Mouse (Mus musculus) lung, postnatal 4 days (tissue): ENCODE measurements around the gene Cnnm2.

Experiments
- DNase-seq, 2 experiments: peaks; one replicate each; pipeline ENCODE4 v3.0.0; 2021

The Cnnm2 gene

GRCm38 (mm10) chr19:46890657-46891056 lies 129.3 kb downstream of the Cnnm2 start:
- no peak for DNase-seq

GRCm38 (mm10) chr19:46892856-46893255 lies 131.5 kb downstream of the Cnnm2 start:
- DNase-seq = no peak

- no peak for DNase-seq
Measured at GRCm38 (mm10) chr19:46893484-46893883, 132.1 kb downstream of the Cnnm2 start.

DNA sequence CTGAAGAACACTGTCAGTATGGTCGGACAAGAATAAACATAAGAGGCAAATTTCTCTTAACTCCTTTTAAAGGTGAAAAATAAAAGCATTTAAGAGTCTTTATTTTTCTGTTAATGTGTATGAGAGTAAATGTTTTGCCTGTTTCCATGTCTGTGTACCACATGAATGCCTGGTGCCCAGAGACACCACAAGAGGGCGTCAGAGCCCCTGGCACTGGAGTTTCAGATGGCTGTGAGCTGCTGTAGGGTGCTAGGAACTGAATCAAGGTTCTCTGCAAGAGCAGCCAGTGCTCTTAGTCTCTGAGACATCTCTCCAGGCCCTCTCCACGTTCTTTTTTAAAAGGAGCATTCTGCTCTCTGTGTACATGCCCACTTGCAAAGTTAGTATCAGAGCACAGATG lies 135.7 kb downstream of the Cnnm2 start:
- DNase-seq = no peak

DNA sequence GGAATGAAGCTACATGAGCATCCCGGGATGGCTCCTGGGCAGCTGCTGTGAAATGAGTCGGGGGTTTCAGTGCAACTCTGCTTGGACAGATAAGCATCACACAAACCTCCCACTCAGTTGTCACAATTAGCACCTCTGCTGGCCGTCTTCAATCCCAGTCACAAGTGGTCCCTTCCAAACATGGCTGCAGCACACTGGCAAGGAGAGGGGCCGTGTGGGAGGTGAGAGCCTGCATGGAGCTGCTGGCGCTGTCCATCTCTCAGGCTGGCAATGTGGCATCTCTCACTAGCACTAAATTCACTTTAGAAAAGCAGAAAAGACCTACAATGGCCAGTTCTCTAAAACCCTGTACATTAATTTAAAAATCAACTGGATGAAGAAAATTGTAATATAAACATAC lies 136.8 kb downstream of the Cnnm2 start:
- DNase-seq = no peak

DNA sequence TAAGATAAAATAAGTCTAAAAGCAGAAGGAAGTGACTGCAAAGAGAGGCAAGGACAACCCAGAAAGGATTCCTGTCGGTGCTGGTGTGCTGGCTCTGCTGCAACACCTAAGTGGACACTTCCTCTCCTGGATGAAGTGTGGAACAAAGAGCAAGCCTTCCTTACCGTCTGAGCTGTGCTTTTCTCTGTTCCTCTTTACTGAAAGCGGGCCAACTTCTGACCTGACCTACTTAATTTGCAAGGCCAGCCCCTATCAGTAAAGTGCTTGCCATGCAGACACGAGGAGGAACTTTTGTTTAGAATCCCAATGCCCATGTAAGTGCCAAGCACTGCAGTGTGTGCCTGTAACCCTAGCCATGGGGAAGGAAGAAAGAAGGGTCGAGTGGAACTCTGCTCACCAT lies 137.9 kb downstream of the Cnnm2 start:
- DNase-seq = peak in 1 of 2 experiments; percentile 43

GRCm38 (mm10) chr19:46899871-46900270 lies 138.5 kb downstream of the Cnnm2 start:
- DNase-seq = no peak

DNA sequence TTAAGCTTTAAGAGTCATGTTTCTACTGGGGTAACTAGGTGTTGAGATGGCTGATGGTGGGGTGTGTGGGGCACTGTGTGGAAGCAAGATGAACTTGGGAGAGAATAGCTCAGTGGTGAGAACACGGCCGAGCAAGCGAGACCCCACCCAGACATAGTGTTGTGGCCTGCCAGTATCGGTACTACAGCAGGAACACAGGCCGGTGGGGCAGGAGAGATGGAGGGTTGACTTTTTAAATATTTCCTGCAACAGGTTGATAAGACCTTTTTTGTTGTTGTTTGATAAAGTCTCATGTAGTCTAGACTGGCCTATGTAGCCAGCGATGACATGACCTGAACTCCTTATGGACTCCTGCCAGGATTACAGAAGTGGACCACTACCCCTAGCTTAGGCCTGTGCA lies 139.4 kb downstream of the Cnnm2 start:
- DNase-seq = no peak

GRCm38 (mm10) chr19:46901323-46901722 lies 139.9 kb downstream of the Cnnm2 start:
- peak in 1 of 2 experiments; percentile 53 for DNase-seq

GRCm38 (mm10) chr19:46903379-46903778 lies 142.0 kb downstream of the Cnnm2 start:
- DNase-seq = no peak

DNA sequence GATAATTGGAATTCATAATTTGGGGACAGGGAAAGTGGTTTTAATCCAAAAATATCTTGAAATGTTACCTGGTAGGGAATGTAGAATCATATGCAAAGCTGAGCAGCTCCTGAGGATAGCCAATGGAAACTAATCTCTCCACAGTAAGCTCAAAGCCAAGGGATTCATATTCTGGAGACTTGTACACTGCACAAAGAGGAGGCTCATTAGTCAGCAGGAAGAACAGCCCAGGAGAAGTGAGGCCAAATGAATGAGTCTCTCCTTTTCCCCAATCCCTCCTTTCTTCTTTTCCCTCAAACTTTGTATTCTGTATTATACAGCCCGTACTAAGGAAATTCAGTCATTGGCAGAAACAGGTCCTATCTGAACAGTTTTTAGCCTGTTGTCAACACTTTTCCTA lies 143.5 kb downstream of the Cnnm2 start:
- no peak for DNase-seq

DNA sequence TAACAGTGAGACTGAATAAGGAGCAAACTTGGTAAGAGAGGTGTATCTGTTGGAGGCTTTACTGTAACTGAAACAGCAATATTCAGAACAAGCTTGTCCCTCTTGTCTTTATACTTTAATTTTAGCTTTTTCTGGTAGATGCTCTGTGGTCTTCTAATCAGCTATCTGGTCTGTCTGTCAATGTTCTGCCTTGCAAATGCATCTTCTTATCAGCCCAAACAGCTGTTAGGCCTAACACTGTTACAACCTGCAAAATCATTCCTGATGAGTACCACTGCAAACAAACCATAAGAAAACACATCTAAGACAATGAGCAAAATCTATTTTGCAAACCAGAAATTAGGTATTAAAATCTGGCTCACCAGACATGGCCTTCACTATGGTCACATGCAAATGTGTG lies 144.0 kb downstream of the Cnnm2 start:
- DNase-seq = no peak

DNA sequence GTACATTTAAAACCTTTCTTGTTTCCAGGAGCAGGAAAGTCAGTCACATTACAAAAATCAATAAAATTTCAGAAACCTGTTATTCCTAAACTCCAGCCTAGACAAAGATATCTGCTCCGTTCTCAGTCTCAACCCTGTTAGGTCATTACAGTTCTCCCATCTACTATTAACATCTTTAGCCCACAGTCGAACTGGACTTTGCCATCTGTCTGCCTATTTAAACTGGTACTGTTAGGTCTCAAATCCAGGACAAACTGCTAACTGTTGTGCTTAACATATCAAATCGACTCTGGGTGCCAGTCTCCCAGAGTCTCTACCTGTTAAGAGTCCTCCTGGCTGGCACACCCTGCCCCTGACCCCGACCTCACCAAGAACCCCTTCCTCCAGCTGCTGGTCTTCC lies 144.6 kb downstream of the Cnnm2 start:
- no peak for DNase-seq

DNA sequence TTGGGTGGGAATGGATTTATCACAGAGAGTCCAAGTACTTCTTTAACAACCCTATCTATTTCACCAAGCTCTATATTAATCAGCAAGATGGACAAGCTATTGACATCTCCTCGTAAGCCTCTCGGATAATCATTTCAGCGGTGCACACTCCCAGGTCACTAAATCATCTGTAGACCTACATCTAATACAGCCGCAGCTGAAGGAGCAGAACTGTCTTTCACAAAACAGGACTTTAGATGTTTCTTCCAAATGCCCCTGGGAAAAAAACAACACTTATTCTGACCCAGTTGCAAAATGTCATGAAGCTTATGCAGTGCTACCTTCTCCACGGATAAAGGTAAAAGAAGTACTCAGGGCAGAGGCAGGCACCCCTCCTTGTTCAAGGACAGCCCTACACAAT lies 146.8 kb downstream of the Cnnm2 start:
- no peak for DNase-seq

DNA sequence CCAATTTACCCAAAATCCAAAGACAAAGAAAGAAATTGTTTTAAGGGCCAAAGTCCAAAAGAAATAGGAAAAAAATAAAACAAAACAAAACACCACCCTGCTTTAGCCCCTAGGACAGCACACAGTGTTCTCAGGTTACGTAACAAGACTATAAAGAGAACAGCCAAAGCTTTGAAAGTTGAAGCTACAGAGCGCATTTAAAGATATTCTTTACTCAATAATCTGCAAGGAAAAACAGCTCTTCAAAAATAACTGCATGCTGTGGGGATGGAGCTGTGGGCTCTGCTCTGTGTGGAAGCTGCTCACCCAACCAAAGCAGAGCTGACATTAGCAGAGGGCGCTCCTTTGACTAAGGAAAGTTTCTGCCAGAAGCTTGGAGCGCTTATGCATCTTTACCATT lies 147.6 kb downstream of the Cnnm2 start:
- no peak for DNase-seq

DNA sequence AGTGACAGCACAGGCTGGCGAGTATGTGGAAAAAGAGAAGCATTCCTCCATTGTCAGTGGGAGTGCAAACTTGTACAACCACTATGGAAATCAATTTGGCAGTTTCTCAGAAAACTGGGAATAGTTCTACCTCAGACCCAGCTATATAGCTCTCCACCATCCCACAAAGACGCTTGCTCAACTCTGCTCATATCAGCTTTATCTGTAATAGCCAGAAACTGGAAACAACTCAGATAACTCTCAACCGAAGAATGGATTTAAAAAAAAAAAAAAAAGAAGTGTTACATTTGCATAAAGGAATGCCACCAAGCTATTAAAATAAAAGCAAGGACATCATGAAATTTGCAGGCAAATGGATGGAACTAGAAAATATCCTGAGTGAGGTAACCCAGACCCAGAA lies 150.1 kb downstream of the Cnnm2 start:
- no peak for DNase-seq

- no peak for DNase-seq
Measured at GRCm38 (mm10) chr19:46913626-46914025, 152.2 kb downstream of the Cnnm2 start.

GRCm38 (mm10) chr19:46915406-46916080 lies 154.1 kb downstream of the Cnnm2 start:
- no peak for DNase-seq

- no peak for DNase-seq
Measured at GRCm38 (mm10) chr19:46920571-46920970, 159.2 kb downstream of the Cnnm2 start.

GRCm38 (mm10) chr19:46926357-46926756 lies 165.0 kb downstream of the Cnnm2 start:
- DNase-seq = no peak

GRCm38 (mm10) chr19:46926951-46927350 lies 165.6 kb downstream of the Cnnm2 start:
- DNase-seq = no peak

DNA sequence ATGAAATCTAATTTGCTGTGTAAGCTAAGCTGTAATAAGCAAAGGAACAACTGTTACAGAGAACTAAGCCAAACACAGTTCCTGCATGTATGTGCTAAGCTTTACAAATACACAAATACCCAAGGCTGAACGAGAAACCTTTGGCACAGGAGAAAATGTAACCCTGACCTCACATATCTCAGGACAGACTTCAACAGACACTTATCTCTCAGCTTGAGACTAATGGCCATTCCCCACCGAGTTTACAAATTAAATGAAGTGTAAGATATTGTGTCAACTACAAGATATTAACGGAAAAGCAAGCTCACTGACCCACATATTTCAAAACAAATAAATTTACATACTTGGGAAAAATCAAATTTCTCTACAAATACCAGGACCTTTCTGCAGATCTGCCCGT lies 166.7 kb downstream of the Cnnm2 start:
- no peak for DNase-seq

DNA sequence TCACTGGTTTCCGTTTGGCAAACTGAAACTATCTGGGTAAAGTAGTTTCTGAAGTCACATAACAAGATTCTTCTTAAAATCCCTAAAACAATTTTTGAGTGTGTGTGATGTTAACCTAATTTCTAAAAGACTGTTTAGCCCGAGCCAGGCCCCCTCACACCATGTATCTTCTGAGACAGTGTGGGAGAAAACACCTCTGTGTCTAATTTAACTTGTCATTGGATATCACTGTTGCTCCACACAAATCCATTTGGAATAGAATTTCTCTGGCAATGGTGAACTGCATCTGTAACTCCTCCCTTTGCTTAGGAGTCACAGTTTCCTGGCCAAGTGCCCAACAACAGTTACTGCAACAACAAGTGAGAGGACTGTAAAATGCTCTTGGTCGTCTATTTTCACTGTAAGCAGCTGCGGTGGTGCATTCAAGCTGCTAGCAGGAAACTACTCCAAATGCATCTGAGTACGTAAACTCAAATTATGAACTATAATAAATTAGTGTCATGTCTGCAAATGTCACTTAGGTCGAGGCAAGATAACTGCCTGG lies 167.7 kb downstream of the Cnnm2 start:
- peak; percentile 69 to 83 for DNase-seq
